Mouse (Mus musculus): ENCODE measurements around the gene Sycp3. TPM values are rescaled to one million over a fixed set of nuclear protein-coding genes. Genes with fewer than 3 reads are reported as not detected.
"Not testable (repeated sequence)": the region's sequence is repeated elsewhere in the genome, so short reads cannot be mapped to it uniquely, and the experiment has no call there.

The Sycp3 gene
- total RNA-seq (2015; ENCODE audit: low replicate concordance) (not detected in 2 replicates), total RNA-seq (2017; ENCODE audit: low replicate concordance) (not detected in 2 replicates)

GRCm38 (mm10) chr10:88459502-88459992, at the start of gene Sycp3:
Gene Sycp3 (plus strand): TSS chr10:88459569.
- ATAC-seq (replicated peaks; ENCODE audit: low FRiP score, poor library complexity, severe bottlenecking), result no peak

- ATAC-seq (replicated peaks; ENCODE audit: low FRiP score, poor library complexity, severe bottlenecking), result no peak
Observed at GRCm38 (mm10) chr10:88409751-88410150, 49.6 kb upstream of the Sycp3 start.

- no peak for ATAC-seq (replicated peaks; ENCODE audit: low FRiP score, poor library complexity, severe bottlenecking)
Observed at GRCm38 (mm10) chr10:88412290-88412995, 46.9 kb upstream of the Sycp3 start.

- no peak for ATAC-seq (replicated peaks; ENCODE audit: low FRiP score, poor library complexity, severe bottlenecking)
Observed at GRCm38 (mm10) chr10:88417686-88418085, 41.7 kb upstream of the Sycp3 start.

DNA sequence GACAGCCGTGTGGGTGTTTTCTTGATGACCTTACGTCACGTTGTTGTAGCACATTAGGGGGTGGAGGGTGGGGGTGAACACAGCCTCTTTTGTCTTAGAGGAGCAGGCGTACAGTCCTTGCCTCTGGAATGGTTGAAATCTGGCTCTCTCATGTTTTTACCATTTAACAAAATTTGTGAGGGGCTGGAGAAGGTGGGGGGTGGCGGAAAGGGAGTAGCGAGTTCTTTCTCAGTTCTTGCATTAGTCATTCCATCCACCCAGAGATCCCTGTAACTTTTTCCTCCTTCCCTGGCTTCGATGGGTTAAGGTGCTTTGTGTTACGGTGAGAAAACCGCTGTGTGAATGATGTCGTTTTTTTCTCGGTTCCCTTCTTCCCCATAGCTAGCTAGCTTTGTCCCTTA, 39.2 kb upstream of the Sycp3 start:
- ATAC-seq (replicated peaks; ENCODE audit: low FRiP score, poor library complexity, severe bottlenecking), result no peak

DNA sequence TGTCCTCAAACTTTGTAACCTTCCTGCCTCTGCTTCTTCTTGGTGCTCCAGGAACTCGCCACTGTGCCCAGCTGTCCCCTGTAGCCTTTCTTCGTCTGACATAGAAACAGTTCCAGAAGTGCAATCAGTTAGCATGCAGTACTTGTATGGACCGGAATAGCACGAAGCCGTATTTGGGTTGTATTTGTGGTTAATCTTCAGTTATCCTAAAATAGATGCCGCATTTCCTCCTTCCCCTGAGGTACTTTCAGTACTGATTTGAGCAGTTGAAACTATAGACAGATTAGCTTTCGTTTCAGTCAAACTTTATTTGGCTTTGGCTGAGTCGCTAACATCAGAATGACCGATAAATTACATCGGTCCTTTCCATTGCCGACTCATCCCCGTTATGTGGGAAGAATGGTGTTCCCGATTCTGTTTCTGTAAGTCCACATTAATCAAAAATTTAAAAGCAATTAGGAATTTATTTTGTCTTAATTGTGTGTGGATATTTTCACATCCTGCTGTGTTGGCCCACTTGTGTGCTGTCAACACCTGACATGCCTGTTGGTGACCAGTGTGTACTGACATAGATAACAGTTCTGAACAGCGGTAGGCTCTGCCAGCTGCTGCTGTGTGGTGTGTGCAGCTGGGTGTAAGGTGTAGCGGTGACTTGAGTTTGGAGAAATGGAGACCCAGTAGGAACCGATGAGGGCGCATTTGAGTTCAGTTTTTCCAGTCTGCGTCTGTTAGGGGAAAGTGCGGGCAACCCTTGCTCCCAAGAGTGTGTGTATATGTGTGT, 38.5 kb upstream of the Sycp3 start:
- no peak for ATAC-seq (replicated peaks; ENCODE audit: low FRiP score, poor library complexity, severe bottlenecking)

DNA sequence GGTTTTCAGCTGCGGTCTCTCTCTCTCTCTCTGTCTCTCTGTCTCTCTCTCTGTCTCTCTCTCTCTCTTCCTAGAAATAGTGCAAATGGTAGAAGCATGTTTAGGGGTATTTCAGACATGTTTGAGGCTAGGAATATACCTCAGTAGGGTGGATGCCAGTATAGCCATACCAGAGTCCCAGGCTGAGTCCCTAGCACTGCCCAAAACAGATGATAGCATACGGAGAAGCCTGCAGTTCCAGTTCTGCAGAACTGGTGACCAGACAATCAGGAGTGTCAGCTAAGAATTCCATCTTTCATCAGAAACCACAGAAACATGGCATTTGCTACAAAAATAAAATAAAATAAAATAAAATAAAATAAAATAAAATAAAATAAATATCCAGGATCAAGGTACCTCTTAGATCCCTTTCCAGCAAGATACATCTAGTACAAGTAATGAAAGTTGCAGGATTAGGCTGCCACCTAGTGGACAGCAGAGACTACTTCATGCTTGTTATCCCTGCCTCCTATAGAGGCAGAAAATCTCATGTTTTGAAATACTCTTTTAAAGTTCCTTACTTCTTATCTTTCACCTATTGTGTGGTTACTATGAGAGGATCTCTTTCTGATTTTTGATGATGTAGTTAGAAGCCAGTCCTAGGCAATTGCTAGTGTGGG, 33.1 kb upstream of the Sycp3 start:
- ATAC-seq (replicated peaks; ENCODE audit: low FRiP score, poor library complexity, severe bottlenecking), result peak; percentile 80

GRCm38 (mm10) chr10:88426896-88427295, 32.5 kb upstream of the Sycp3 start:
- ATAC-seq (replicated peaks; ENCODE audit: low FRiP score, poor library complexity, severe bottlenecking), result no peak

DNA sequence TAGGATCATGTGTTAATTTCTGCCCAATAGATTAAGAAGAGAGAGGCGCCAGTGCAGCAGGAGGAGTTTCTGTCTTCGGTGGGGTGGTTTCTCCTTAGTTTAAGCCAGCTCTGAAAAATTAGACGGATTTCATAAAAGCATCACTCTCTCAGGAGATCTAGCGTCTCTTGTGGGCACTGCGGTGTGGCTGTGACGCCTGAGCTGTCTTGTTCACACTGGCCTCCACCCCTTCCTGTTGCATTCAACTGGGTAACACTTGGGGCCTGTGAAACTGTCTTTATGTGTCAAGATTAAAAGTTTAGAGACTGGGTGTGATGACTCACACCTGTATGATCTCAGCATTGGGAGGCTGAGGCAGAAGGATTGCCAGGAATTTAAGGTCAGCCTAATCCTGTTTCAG, 31.4 kb upstream of the Sycp3 start:
- ATAC-seq (replicated peaks; ENCODE audit: low FRiP score, poor library complexity, severe bottlenecking), result no peak

- no peak for ATAC-seq (replicated peaks; ENCODE audit: low FRiP score, poor library complexity, severe bottlenecking)
Observed at GRCm38 (mm10) chr10:88441224-88441623, 18.1 kb upstream of the Sycp3 start.

GRCm38 (mm10) chr10:88451221-88451620, 8.1 kb upstream of the Sycp3 start:
- ATAC-seq (replicated peaks; ENCODE audit: low FRiP score, poor library complexity, severe bottlenecking), result no peak

- ATAC-seq (replicated peaks; ENCODE audit: low FRiP score, poor library complexity, severe bottlenecking), result no peak
Observed at GRCm38 (mm10) chr10:88451990-88452389, 7.4 kb upstream of the Sycp3 start.

- ATAC-seq (replicated peaks; ENCODE audit: low FRiP score, poor library complexity, severe bottlenecking), result no peak
Observed at GRCm38 (mm10) chr10:88457816-88458215, 1.6 kb upstream of the Sycp3 start.

DNA sequence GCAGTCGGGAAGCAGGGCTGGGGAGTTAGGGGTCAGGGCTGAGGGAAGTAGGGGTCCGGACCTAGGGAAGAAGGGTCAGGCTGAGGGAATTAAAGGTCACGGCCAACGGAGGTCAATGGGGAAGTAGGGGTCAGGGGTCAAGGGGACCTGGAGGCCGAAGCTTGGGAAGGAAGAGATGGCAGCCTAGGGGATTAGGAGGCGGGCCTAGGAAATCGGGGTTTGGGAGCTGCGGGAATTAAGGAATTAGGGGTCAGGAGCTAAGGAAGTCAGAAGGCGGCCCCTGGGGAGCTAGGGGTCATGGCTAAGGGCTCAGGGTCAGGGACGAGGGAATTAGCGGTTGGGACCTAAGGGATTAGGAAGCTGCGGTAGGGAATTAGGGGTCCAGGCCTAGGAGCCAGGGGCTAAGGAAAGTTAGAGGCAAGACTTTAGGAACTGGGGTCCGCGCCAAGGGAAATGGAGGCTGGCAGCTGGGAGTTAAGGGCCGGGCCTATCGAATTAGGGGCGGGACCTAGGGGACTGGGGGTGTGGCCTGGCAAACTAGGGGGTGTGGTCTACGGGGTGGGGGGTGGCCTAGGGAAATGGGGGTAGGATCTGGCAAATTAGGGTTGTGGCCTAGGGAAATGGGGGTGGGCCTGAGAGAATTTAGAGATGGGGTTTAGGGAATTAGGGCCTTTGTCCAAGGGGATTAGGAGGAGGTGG, 902 bp downstream of the Sycp3 start:
- ATAC-seq (replicated peaks; ENCODE audit: low FRiP score, poor library complexity, severe bottlenecking), result no peak

GRCm38 (mm10) chr10:88482866-88483265, 23.5 kb downstream of the Sycp3 start:
- not testable (repeated sequence) for ATAC-seq (replicated peaks; ENCODE audit: low FRiP score, poor library complexity, severe bottlenecking)

DNA sequence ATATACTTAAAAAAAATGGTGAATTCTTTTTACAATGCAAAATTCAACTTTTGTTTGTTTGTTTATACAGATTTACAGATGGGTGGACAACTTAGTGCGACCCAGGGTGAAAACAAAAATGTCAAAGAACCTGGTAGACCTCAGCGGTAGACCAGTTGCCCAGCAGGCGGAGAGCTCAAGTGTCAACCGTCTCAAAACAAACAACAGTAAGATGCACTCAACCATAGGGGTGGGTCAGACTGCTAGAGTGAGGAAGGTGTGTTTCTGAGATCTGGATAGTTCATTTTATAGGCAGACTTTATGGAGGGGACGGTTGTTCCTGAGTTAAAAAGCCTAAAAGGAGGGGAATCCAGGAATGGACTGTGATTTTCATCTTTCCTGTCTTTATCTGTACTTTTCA, 29.3 kb downstream of the Sycp3 start:
- ATAC-seq (replicated peaks; ENCODE audit: low FRiP score, poor library complexity, severe bottlenecking), result no peak

- ATAC-seq (replicated peaks; ENCODE audit: low FRiP score, poor library complexity, severe bottlenecking), result no peak
Observed at GRCm38 (mm10) chr10:88491632-88492031, 32.3 kb downstream of the Sycp3 start.

DNA sequence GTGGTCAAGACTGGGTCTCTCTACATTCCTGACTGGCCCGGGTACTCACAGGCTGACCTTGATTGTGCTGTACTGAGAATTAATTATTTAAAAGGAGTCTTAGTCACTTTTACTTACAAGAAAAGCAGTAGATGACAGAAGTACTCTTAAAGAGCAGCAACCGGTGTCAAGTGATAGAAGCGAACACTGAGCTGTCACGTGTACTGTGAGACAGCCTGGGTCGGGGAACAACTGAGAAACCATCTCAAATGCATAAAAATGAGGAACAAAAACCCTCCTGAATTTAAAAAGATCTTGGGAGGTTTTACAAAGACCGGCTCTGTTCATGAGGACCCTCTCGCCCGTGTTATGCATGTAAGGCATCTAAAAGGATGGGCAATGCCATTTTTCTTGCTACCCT, 33.3 kb downstream of the Sycp3 start:
- no peak for ATAC-seq (replicated peaks; ENCODE audit: low FRiP score, poor library complexity, severe bottlenecking)

GRCm38 (mm10) chr10:88494959-88495587, 35.7 kb downstream of the Sycp3 start:
- ATAC-seq (replicated peaks; ENCODE audit: low FRiP score, poor library complexity, severe bottlenecking), result no peak
